Mouse (Mus musculus): Measurements from ENCODE around the gene Epb42. TPM values are rescaled to one million over a fixed set of nuclear protein-coding genes. Genes with fewer than 3 reads are reported as not detected.
"Not testable (repeated sequence)": the region's sequence is repeated elsewhere in the genome, so short reads cannot be mapped to it uniquely, and the experiment has no call there.

Gene Epb42
- polyA plus RNA-seq, 1 experiment from 2014 or later, result 5.5 TPM

DNA sequence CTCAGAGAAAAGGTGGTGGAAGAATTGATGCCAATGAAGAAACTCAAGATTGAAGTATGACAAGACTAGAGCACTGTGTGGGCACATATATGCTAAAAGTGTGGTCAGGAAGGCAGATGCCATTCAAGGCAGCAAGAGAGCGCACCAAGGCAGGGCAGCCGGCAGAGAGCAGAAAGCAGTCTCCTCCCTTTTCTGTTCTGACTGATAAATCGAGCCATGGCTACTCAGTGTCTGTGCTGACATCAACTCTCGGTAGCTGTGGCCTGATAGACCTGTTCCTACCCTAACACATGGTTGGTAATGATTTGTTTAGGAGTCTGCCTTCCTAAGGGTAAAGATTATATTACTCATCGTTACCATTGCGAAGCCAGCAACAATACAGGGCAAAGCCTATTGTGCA lies 19.0 kb upstream of the Epb42 start:
- WGBS, result 86% methylated on average over 6 of the region's 6 CpGs
- no peak overlapping the region for H3K9ac ChIP-seq (ENCODE audit: low read length)
- H3K4me1 ChIP-seq (ENCODE audit: control insufficient read depth, insufficient read depth, low read length), result no peaks in the 10 kb centered on the region
- no peak overlapping the region for H3K27ac ChIP-seq (ENCODE audit: low read depth, low read length)
- H3K27me3 ChIP-seq (ENCODE audit: control insufficient read depth, insufficient read depth, low read length), result no peaks in the 10 kb centered on the region
- H3K4me3 ChIP-seq (ENCODE audit: low read depth, low read length), result no peak overlapping the region
- no peaks in the 10 kb centered on the region for H3K9me3 ChIP-seq (ENCODE audit: control insufficient read depth, low read length)
- H3K36me3 ChIP-seq (ENCODE audit: control insufficient read depth, insufficient read depth, low read length), result no peaks in the 10 kb centered on the region
- H3K4me2 ChIP-seq, result no peak overlapping the region
- no peak for DNase-seq (ENCODE audit: low spot score, missing footprints)
- ATAC-seq (ENCODE audit: low FRiP score), result no peak

DNA sequence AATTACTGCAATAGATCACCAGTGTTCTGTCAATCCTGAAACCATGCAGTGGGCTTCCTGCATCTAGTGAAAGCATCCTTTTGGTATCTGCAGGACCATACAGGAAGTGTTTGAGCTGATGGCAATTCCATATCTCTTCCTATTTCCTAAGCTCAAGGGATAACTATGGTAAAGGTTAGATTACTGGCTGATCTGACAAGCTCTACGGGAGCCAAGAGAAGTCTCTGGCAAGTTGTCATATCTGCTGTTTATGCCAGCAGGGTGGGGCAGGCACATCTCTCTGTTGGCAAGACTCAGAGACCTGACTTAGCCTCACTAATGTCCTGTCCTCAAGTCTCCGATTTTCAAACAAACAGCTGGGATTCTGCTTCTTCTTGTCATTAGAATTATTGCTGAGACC lies 17.2 kb upstream of the Epb42 start:
- H3K4me2 ChIP-seq, result no peak overlapping the region
- H3K27ac ChIP-seq (ENCODE audit: low read depth, low read length), result no peak overlapping the region
- no peaks in the 10 kb centered on the region for H3K36me3 ChIP-seq (ENCODE audit: control insufficient read depth, insufficient read depth, low read length)
- 86% methylated on average over 2 of the region's 2 CpGs for WGBS
- ATAC-seq (ENCODE audit: low FRiP score) (no peak), DNase-seq (ENCODE audit: low spot score, missing footprints) (no peak)
- no peak overlapping the region for H3K9ac ChIP-seq (ENCODE audit: low read length)
- H3K4me1 ChIP-seq (ENCODE audit: control insufficient read depth, insufficient read depth, low read length), result no peaks in the 10 kb centered on the region
- no peak overlapping the region for H3K4me3 ChIP-seq (ENCODE audit: low read depth, low read length)
- H3K27me3 ChIP-seq (ENCODE audit: control insufficient read depth, insufficient read depth, low read length), result no peaks in the 10 kb centered on the region
- H3K9me3 ChIP-seq (ENCODE audit: control insufficient read depth, low read length), result no peaks in the 10 kb centered on the region

DNA sequence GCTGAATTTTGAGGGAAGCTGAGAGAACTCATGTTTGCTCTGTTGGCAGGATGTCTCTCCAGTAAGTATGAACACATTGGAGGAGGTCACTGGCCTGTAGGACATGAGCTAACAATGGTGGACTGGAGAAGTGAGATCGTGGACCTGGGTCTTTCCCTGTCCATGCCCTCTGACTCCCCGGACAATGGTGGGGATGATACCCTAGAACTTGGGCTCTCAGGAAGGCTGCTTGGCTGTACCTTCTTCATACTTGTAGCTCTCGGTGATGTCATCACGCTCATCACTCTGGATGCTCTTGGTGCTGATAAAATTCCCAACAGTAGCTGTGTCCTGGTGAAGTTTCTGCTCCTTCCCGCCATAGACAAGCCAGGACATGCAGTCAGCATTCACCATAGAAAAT lies 15.3 kb upstream of the Epb42 start:
- Histone ChIP-seq H3K27ac (ENCODE audit: low read depth, low read length) (no peak overlapping the region), H3K36me3 (ENCODE audit: control insufficient read depth, insufficient read depth, low read length) (no peaks in the 10 kb centered on the region), H3K27me3 (ENCODE audit: control insufficient read depth, insufficient read depth, low read length) (no peaks in the 10 kb centered on the region), H3K4me3 (ENCODE audit: low read depth, low read length) (no peak overlapping the region), H3K4me2 (no peak overlapping the region), H3K9me3 (ENCODE audit: control insufficient read depth, low read length) (no peaks in the 10 kb centered on the region), H3K9ac (ENCODE audit: low read length) (no peak overlapping the region), H3K4me1 (ENCODE audit: control insufficient read depth, insufficient read depth, low read length) (no peaks in the 10 kb centered on the region)
- DNase-seq (ENCODE audit: low spot score, missing footprints) (no peak), ATAC-seq (ENCODE audit: low FRiP score) (no peak)
- 87% methylated on average over 5 of the region's 5 CpGs for WGBS

DNA sequence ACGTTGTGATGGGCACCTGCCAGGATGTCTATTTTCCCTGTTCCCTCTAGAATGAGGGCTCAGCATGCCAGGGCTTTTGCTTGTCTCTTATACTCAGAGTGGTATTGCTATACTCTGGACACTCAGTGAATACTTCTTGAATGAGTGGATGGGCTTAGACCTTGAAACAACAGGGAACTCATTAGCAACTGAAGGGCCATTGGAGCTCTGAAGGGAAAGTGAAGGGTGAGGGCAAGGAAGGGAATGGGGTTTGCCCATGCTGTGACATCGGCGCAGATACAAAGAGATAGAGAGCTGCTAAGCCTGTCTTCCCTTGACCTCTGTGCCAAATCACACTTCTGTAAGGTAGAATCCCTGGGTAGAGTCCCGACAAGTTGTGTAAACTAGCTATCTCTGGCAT lies 8.8 kb upstream of the Epb42 start:
- no peaks in the 10 kb centered on the region for H3K9me3 ChIP-seq (ENCODE audit: control insufficient read depth, low read length)
- H3K4me1 ChIP-seq (ENCODE audit: control insufficient read depth, insufficient read depth, low read length), result no peaks in the 10 kb centered on the region
- no peaks in the 10 kb centered on the region for H3K36me3 ChIP-seq (ENCODE audit: control insufficient read depth, insufficient read depth, low read length)
- no peak overlapping the region for H3K27ac ChIP-seq (ENCODE audit: low read depth, low read length)
- H3K4me3 ChIP-seq (ENCODE audit: low read depth, low read length), result no peak overlapping the region
- no peak overlapping the region for H3K4me2 ChIP-seq
- no peak for DNase-seq (ENCODE audit: low spot score, missing footprints)
- ATAC-seq (ENCODE audit: low FRiP score), result no peak
- H3K9ac ChIP-seq (ENCODE audit: low read length), result no peak overlapping the region
- H3K27me3 ChIP-seq (ENCODE audit: control insufficient read depth, insufficient read depth, low read length), result no peaks in the 10 kb centered on the region
- 79% methylated on average over 4 of the region's 4 CpGs for WGBS

DNA sequence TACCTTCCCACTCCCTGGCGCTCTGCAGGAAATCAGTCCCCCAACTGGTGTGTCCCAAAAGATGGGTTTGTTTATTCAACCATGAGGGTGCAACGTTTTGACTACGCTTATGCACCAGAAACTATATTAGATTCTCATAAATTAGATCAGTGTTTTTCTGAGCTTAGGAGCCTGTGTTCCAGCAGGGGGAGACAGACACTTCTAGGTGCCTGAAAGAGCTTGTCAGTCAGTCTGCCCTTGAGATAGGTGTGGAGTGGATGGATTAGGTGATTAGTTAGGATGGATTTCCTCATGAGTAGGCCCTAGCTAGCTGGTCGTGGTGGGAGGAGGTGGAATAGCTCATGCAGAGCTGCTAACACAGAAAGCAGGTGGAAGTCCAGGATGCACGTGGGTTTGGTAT lies 4.2 kb upstream of the Epb42 start:
- ATAC-seq (ENCODE audit: low FRiP score) (no peak), DNase-seq (ENCODE audit: low spot score, missing footprints) (no peak)
- 55% methylated on average over 5 of the region's 5 CpGs for WGBS

DNA sequence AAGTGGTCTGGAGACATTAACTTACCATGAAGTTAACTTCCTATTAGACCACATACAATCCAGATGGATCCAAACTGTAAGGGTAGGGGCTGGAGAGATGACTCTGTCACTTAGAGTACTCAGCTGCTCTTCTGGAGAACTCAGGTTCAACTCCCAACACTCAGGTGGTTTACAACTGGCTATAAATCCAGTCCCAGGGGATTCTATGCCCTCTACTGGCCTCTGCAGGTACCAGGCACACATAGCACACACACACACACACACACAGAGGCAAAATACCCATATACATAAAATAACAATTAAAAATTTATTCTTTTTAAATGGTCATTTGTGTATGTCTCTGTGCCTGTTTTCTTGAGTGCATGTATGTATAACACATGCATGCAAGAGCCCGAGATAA lies 2.5 kb upstream of the Epb42 start:
- Histone ChIP-seq H3K27me3 (ENCODE audit: control insufficient read depth, insufficient read depth, low read length) (no peaks in the 10 kb centered on the region), H3K9ac (ENCODE audit: low read length) (no peak overlapping the region), H3K27ac (ENCODE audit: low read depth, low read length) (no peak overlapping the region), H3K4me1 (ENCODE audit: control insufficient read depth, insufficient read depth, low read length) (no peaks in the 10 kb centered on the region), H3K9me3 (ENCODE audit: control insufficient read depth, low read length) (no peaks in the 10 kb centered on the region), H3K4me2 (no peak overlapping the region), H3K4me3 (ENCODE audit: low read depth, low read length) (no peak overlapping the region), H3K36me3 (ENCODE audit: control insufficient read depth, insufficient read depth, low read length) (no peaks in the 10 kb centered on the region)
- DNase-seq (ENCODE audit: low spot score, missing footprints) (no peak), ATAC-seq (ENCODE audit: low FRiP score) (no peak)
- 98% methylated on average over 1 of the region's 1 CpGs for WGBS

More for the DNA sequence above, 4.2 kb upstream of the Epb42 start:
- no peaks in the 10 kb centered on the region for H3K36me3 ChIP-seq (ENCODE audit: control insufficient read depth, insufficient read depth, low read length)
- no peaks in the 10 kb centered on the region for H3K4me1 ChIP-seq (ENCODE audit: control insufficient read depth, insufficient read depth, low read length)
- no peak overlapping the region for H3K9ac ChIP-seq (ENCODE audit: low read length)
- no peak overlapping the region for H3K4me3 ChIP-seq (ENCODE audit: low read depth, low read length)
- no peaks in the 10 kb centered on the region for H3K9me3 ChIP-seq (ENCODE audit: control insufficient read depth, low read length)
- H3K4me2 ChIP-seq, result no peak overlapping the region
- no peaks in the 10 kb centered on the region for H3K27me3 ChIP-seq (ENCODE audit: control insufficient read depth, insufficient read depth, low read length)
- H3K27ac ChIP-seq (ENCODE audit: low read depth, low read length), result no peak overlapping the region

DNA sequence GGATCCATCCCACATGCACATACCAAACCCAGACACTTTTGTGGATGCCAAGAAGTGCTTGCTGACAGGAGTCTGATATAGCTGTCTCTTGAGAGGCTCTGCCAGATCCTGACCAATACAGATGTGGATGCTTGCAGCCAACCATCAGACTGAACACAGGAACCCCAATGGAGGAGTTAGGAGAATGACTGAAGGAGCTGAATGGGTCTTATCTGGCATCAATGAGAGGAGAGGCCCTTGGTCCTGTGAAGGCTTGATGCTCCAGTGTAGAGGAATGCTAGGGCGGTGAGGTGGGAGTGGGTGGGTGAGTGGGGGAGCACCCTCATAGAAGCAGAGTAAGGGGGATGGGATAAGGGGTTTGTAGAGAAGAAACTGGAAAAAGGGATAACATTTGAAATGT lies 2.0 kb upstream of the Epb42 start:
- H3K9ac ChIP-seq (ENCODE audit: low read length); ATAC-seq (ENCODE audit: low FRiP score); DNase-seq (ENCODE audit: low spot score, missing footprints); H3K4me2 ChIP-seq; H3K27ac ChIP-seq (ENCODE audit: low read depth, low read length); H3K4me3 ChIP-seq (ENCODE audit: low read depth, low read length); H3K36me3 ChIP-seq (ENCODE audit: control insufficient read depth, insufficient read depth, low read length); H3K4me1 ChIP-seq (ENCODE audit: control insufficient read depth, insufficient read depth, low read length); H3K9me3 ChIP-seq (ENCODE audit: control insufficient read depth, low read length); H3K27me3 ChIP-seq (ENCODE audit: control insufficient read depth, insufficient read depth, low read length): not testable (repeated sequence)
- 92% methylated on average over 1 of the region's 1 CpGs for WGBS

DNA sequence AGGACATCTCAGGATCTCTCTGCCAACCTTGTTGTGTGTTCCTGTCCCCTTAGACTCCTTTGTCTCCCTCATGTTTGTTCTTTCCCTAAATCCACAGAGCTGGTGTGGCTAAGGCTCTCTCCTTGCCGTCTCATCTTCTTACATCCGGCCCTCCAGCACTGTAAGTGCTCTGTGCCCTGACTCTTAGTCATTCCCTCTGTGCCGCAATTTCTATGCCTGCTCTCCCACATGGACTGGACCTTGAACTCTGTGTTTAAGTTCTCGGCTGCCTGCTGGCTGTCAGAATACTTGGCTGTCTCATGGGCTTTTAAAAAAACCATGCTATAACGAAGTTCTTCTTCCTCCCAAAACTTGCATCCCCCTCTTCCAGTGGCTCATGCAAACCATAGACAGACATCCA lies 14.0 kb downstream of the Epb42 start:
- Histone ChIP-seq H3K9me3 (ENCODE audit: control insufficient read depth, low read length) (no peaks in the 10 kb centered on the region), H3K9ac (ENCODE audit: low read length) (no peak overlapping the region), H3K27ac (ENCODE audit: low read depth, low read length) (no peak overlapping the region), H3K36me3 (ENCODE audit: control insufficient read depth, insufficient read depth, low read length) (no peaks in the 10 kb centered on the region; the same call in 1 of the 2 replicates), H3K4me2 (no peak overlapping the region), H3K4me3 (ENCODE audit: low read depth, low read length) (no peak overlapping the region), H3K4me1 (ENCODE audit: control insufficient read depth, insufficient read depth, low read length) (no peaks in the 10 kb centered on the region), H3K27me3 (ENCODE audit: control insufficient read depth, insufficient read depth, low read length) (no peaks in the 10 kb centered on the region)
- ATAC-seq (ENCODE audit: low FRiP score) (no peak), DNase-seq (ENCODE audit: low spot score, missing footprints) (no peak)
- 73% methylated on average over 5 of the region's 5 CpGs for WGBS

DNA sequence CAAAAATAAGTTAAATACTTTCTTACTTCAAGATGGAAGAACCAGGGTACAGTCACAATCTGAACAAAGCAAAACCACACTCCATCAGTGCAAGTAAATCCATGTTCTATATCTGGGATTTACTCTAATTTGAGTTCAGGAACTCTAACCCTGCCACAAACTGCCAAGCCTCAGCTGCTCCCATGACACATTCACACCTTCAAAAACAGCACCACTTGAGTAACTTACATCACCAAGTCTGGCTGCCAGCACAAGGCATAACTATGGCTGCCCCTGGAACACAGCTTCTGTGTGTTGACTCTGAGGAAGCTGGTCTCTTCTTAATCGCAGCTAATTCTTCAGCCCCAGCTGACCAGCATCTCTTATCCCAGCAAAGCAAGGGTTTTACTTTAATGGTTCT lies 19.7 kb downstream of the Epb42 start:
- Histone ChIP-seq H3K27me3 (ENCODE audit: control insufficient read depth, insufficient read depth, low read length) (no peaks in the 10 kb centered on the region), H3K36me3 (ENCODE audit: control insufficient read depth, insufficient read depth, low read length) (peaks cover 6% of the 10 kb centered on the region; the same call in 1 of the 2 replicates), H3K4me1 (ENCODE audit: control insufficient read depth, insufficient read depth, low read length) (no peaks in the 10 kb centered on the region), H3K9me3 (ENCODE audit: control insufficient read depth, low read length) (no peaks in the 10 kb centered on the region), H3K4me2 (no peak overlapping the region), H3K4me3 (ENCODE audit: low read depth, low read length) (no peak overlapping the region), H3K27ac (ENCODE audit: low read depth, low read length) (no peak overlapping the region), H3K9ac (ENCODE audit: low read length) (no peak overlapping the region)
- no peak for ATAC-seq (ENCODE audit: low FRiP score)
- 89% methylated on average over 1 of the region's 1 CpGs for WGBS
- no peak for DNase-seq (ENCODE audit: low spot score, missing footprints)

DNA sequence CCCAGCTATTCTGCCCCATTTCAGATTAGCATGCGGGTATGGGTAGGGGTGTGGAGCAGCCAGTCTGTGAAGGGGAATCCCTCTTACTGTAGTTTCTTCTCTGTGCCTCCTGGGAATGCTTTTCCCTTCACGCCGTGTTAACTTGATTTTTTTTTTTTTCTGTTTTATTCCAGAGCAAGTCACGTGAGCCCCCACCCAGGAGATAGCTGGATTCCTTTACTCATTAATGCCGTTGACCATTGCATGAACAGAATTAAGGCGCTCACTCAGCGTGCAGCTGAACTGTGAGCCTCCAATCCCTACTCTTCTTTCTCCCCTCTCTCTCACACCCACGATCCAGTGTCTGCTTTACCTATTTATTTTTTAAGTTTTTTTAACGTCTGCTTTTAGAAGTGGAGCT lies 20.6 kb downstream of the Epb42 start:
- H3K4me1 ChIP-seq (ENCODE audit: control insufficient read depth, insufficient read depth, low read length), result no peaks in the 10 kb centered on the region
- H3K9me3 ChIP-seq (ENCODE audit: control insufficient read depth, low read length), result no peaks in the 10 kb centered on the region
- DNase-seq (ENCODE audit: low spot score, missing footprints) (no peak), ATAC-seq (ENCODE audit: low FRiP score) (no peak)
- H3K36me3 ChIP-seq (ENCODE audit: control insufficient read depth, insufficient read depth, low read length), result peaks cover 6% of the 10 kb centered on the region; the same call in 1 of the 2 replicates
- H3K9ac ChIP-seq (ENCODE audit: low read length), result no peak overlapping the region
- H3K4me3 ChIP-seq (ENCODE audit: low read depth, low read length), result no peak overlapping the region
- no peaks in the 10 kb centered on the region for H3K27me3 ChIP-seq (ENCODE audit: control insufficient read depth, insufficient read depth, low read length)
- no peak overlapping the region for H3K27ac ChIP-seq (ENCODE audit: low read depth, low read length)
- no peak overlapping the region for H3K4me2 ChIP-seq
- 89% methylated on average over 9 of the region's 9 CpGs for WGBS

Data from midbrain, embryonic 11.5 days (tissue).